Mouse (Mus musculus) thymus, adult 2 months (tissue): ENCODE results near the gene Sphkap.

Experiments
- CTCF ChIP-seq: fragments of 200-500 bp; IDR thresholded peaks from 2 replicates; pipeline ENCODE4 v1.5.1; 2012; ENCODE audit warnings: mild to moderate bottlenecking, control low read depth, low read length, moderate library complexity, borderline replicate concordance; ENCODE audit not compliant: control insufficient read depth, poor library complexity, insufficient read depth; ENCODE audit errors: extremely low read depth
- POLR2A ChIP-seq: fragments of 200-500 bp; IDR thresholded peaks from 2 replicates; pipeline ENCODE4 v1.6.1; 2012; ENCODE audit warnings: mild to moderate bottlenecking, low read length, control low read depth, moderate library complexity; ENCODE audit not compliant: control insufficient read depth, poor library complexity, insufficient read depth; ENCODE audit errors: extremely low read depth

DNA sequence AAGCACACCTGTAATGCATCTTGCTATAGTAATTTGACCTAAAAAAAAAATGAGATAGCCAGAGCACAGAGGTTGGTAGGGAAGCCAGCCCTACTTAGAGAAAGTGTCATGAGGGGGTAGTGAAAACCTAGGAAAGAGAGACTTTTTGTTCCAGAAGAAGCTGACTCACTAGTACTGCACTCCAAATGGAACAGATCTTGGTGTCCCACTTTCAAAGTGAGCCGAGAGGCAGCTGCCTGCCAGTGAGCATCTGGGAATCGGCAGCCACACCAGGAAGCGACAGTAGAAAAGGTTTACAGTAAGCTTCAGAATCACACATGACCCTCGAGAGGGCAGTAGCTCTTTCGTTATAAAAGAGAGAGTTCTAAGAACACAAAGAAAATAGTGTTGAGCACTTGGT, 12.4 kb downstream of the Sphkap start:
- TF ChIP-seq POLR2A = no peak
- TF ChIP-seq CTCF = no peak
